Mouse (Mus musculus) MEL (cell line): ENCODE measurements around the gene Farp2. TPM values are rescaled to one million over a fixed set of nuclear protein-coding genes. Genes with fewer than 3 reads are reported as not detected.

Experiments
- DNase-seq: peaks from one replicate; pipeline ENCODE4 v3.0.0; 2011; ENCODE audit warnings: low read depth, low spot score
- H3K27ac ChIP-seq: 2 replicates; pipeline ENCODE4 v1.5.1; 2012; ENCODE audit warnings: low read depth, mild to moderate bottlenecking, control low read depth, low read length, moderate library complexity; ENCODE audit not compliant: control insufficient read depth
- H3K27me3 ChIP-seq, 2 experiments: fragments of 150-350 bp in 1 of 2; sonication (generic) in 1 of 2; 2 replicates each; pipeline ENCODE4 v1.6.1; 2012; ENCODE audit warnings: low read length in 2 of 2, mild to moderate bottlenecking in 2 of 2, improper control_type of control experiment in 1 of 2, moderate library complexity in 1 of 2; ENCODE audit not compliant: insufficient read depth in 2 of 2, control insufficient read depth in 1 of 2
- H3K36me3 ChIP-seq, 2 experiments: 2 replicates each; pipeline ENCODE4 v1.6.1; 2012 to 2014; ENCODE audit warnings: low read length in 2 of 2, improper control_type of control experiment in 1 of 2, inconsistent platforms in 1 of 2, mild to moderate bottlenecking in 1 of 2; ENCODE audit not compliant: insufficient read depth in 2 of 2, control insufficient read depth in 1 of 2
- H3K4me1 ChIP-seq, 2 experiments: fragments of 150-350 bp in 1 of 2; sonication (generic) in 1 of 2; 2 replicates each; pipeline ENCODE4 v1.6.1; 2012; ENCODE audit warnings: low read length in 2 of 2, improper control_type of control experiment in 1 of 2, mild to moderate bottlenecking in 1 of 2; ENCODE audit not compliant: insufficient read depth in 2 of 2, control insufficient read depth in 1 of 2
- H3K4me3 ChIP-seq, 2 experiments: fragments of 150-350 bp in 1 of 2; sonication (generic) in 1 of 2; 2 replicates each; pipeline ENCODE4 v1.5.1; 2012; ENCODE audit warnings: low read depth in 2 of 2, low read length in 2 of 2, mild to moderate bottlenecking in 2 of 2, moderate library complexity in 2 of 2, control low read depth in 1 of 2, improper control_type of control experiment in 1 of 2; ENCODE audit not compliant: control insufficient read depth in 1 of 2, insufficient read depth in 1 of 2
- H3K79me2 ChIP-seq: 2 replicates; pipeline ENCODE4 v1.6.1; 2012; ENCODE audit warnings: mild to moderate bottlenecking, low read length, moderate library complexity; ENCODE audit not compliant: control insufficient read depth, poor library complexity, insufficient read depth
- H3K9ac ChIP-seq: 2 replicates; pipeline ENCODE4 v1.6.1; 2012; ENCODE audit warnings: low read depth, mild to moderate bottlenecking, control low read depth, low read length, moderate library complexity; ENCODE audit not compliant: control insufficient read depth, poor library complexity, severe bottlenecking
- H3K9me3 ChIP-seq: fragments of 150-350 bp; sonication (generic); replicated peaks from 2 replicates; pipeline ENCODE4 v1.6.1; 2012; ENCODE audit warnings: mild to moderate bottlenecking, low read length, improper control_type of control experiment, moderate library complexity; ENCODE audit not compliant: insufficient read depth
- BHLHE40 ChIP-seq: IDR thresholded peaks from 2 replicates; pipeline ENCODE4 v1.6.1; 2012; ENCODE audit warnings: low read depth, mild to moderate bottlenecking, inconsistent platforms, low read length, improper control_type of control experiment, borderline replicate concordance
- CHD1 ChIP-seq: IDR thresholded peaks from 2 replicates; pipeline ENCODE4 v1.6.1; 2012; ENCODE audit warnings: low read depth, mild to moderate bottlenecking, inconsistent platforms, low read length, improper control_type of control experiment
- E2F4 ChIP-seq: IDR thresholded peaks from 2 replicates; pipeline ENCODE4 v1.6.1; 2011; ENCODE audit warnings: low read depth, low read length, improper control_type of control experiment, borderline replicate concordance
- ELF1 ChIP-seq: IDR thresholded peaks from 2 replicates; pipeline ENCODE4 v1.6.1; 2014; ENCODE audit warnings: low read depth, mild to moderate bottlenecking, inconsistent platforms, low read length, improper control_type of control experiment, moderate library complexity
- ETS1 ChIP-seq: IDR thresholded peaks from 2 replicates; pipeline ENCODE4 v1.6.1; 2012; ENCODE audit warnings: low read depth, mild to moderate bottlenecking, inconsistent platforms, low read length, improper control_type of control experiment, moderate library complexity
- GABPA ChIP-seq: IDR thresholded peaks from 2 replicates; pipeline ENCODE4 v1.6.1; 2012; ENCODE audit warnings: low read depth, mild to moderate bottlenecking, inconsistent platforms, low read length, improper control_type of control experiment, moderate library complexity
- GATA1 ChIP-seq: IDR thresholded peaks from 2 replicates; pipeline ENCODE4 v1.6.1; 2011; ENCODE audit warnings: low read depth, low read length, improper control_type of control experiment
- HCFC1 ChIP-seq: IDR thresholded peaks from 2 replicates; pipeline ENCODE4 v1.6.1; 2012; ENCODE audit warnings: low read depth, mild to moderate bottlenecking, inconsistent platforms, low read length, improper control_type of control experiment, moderate library complexity
- KAT2A ChIP-seq: conservative IDR thresholded peaks from 2 replicates; pipeline ENCODE4 v1.6.1; 2012; ENCODE audit warnings: low read depth, low read length, improper control_type of control experiment, inconsistent platforms
- MAX ChIP-seq: IDR thresholded peaks from 2 replicates; pipeline ENCODE4 v1.6.1; 2011; ENCODE audit warnings: low read length, improper control_type of control experiment
- MAZ ChIP-seq: IDR thresholded peaks from 2 replicates; pipeline ENCODE4 v1.6.1; 2012; ENCODE audit warnings: low read depth, mild to moderate bottlenecking, inconsistent platforms, low read length, improper control_type of control experiment
- MEF2A ChIP-seq: IDR thresholded peaks from 2 replicates; pipeline ENCODE4 v1.6.1; 2014; ENCODE audit warnings: low read depth, mild to moderate bottlenecking, inconsistent platforms, low read length, improper control_type of control experiment; ENCODE audit not compliant: poor library complexity, insufficient replicate concordance, severe bottlenecking; ENCODE audit errors: extremely low read depth
- MXI1 ChIP-seq: IDR thresholded peaks from 2 replicates; pipeline ENCODE4 v1.6.1; 2011; ENCODE audit warnings: mild to moderate bottlenecking, low read depth, low read length, improper control_type of control experiment
- MYC ChIP-seq: IDR thresholded peaks from 2 replicates; pipeline ENCODE4 v1.6.1; 2011; ENCODE audit warnings: low read depth, mild to moderate bottlenecking, low read length, improper control_type of control experiment, moderate library complexity
- NELFE ChIP-seq: IDR thresholded peaks from 2 replicates; pipeline ENCODE4 v1.6.1; 2011; ENCODE audit warnings: low read depth, low read length, improper control_type of control experiment
- POLR2A ChIP-seq, 2 experiments: IDR thresholded peaks; 2 replicates each; pipeline ENCODE4 v1.6.1; 2011 to 2012; ENCODE audit warnings: low read length in 2 of 2, mild to moderate bottlenecking in 2 of 2, control low read depth in 1 of 2, improper control_type of control experiment in 1 of 2, low read depth in 1 of 2, moderate library complexity in 1 of 2; ENCODE audit not compliant: control insufficient read depth in 1 of 2, insufficient read depth in 1 of 2, poor library complexity in 1 of 2
- POLR2AphosphoS2 ChIP-seq: IDR thresholded peaks from 2 replicates; pipeline ENCODE4 v1.6.1; 2011; ENCODE audit warnings: low read length, improper control_type of control experiment
- POLR2AphosphoS5 ChIP-seq: IDR thresholded peaks from 2 replicates; pipeline ENCODE4 v1.6.1; 2012; ENCODE audit warnings: low read depth, borderline replicate concordance, mild to moderate bottlenecking, inconsistent platforms, low read length, moderate library complexity, mixed read lengths
- RAD21 ChIP-seq: IDR thresholded peaks from 2 replicates; pipeline ENCODE4 v1.6.1; 2011; ENCODE audit warnings: mild to moderate bottlenecking, low read depth, low read length, improper control_type of control experiment
- RCOR1 ChIP-seq: IDR thresholded peaks from 2 replicates; pipeline ENCODE4 v1.6.1; 2012; ENCODE audit warnings: low read depth, mild to moderate bottlenecking, inconsistent platforms, low read length, improper control_type of control experiment
- SIN3A ChIP-seq: IDR thresholded peaks from 2 replicates; pipeline ENCODE4 v1.6.1; 2012; ENCODE audit warnings: low read length, improper control_type of control experiment, inconsistent platforms
- SMC3 ChIP-seq: IDR thresholded peaks from 2 replicates; pipeline ENCODE4 v1.6.1; 2011; ENCODE audit warnings: low read depth, low read length, improper control_type of control experiment
- TAL1 ChIP-seq: IDR thresholded peaks from 2 replicates; pipeline ENCODE4 v1.6.1; 2012; ENCODE audit warnings: mild to moderate bottlenecking, inconsistent platforms, low read length, moderate library complexity, mixed read lengths
- TCF12 ChIP-seq: IDR thresholded peaks from 2 replicates; pipeline ENCODE4 v1.6.1; 2014; ENCODE audit warnings: low read depth, mild to moderate bottlenecking, inconsistent platforms, low read length, improper control_type of control experiment, moderate library complexity
- UBTF ChIP-seq: IDR thresholded peaks from 2 replicates; pipeline ENCODE4 v1.6.1; 2012; ENCODE audit warnings: low read depth, mild to moderate bottlenecking, inconsistent platforms, low read length, improper control_type of control experiment, moderate library complexity, borderline replicate concordance; ENCODE audit not compliant: insufficient read depth
- USF1 ChIP-seq: IDR thresholded peaks from 2 replicates; pipeline ENCODE4 v1.6.1; 2014; ENCODE audit warnings: low read depth, mild to moderate bottlenecking, inconsistent platforms, low read length, improper control_type of control experiment, moderate library complexity
- ZC3H11A ChIP-seq: IDR thresholded peaks from 2 replicates; pipeline ENCODE4 v1.6.1; 2012; ENCODE audit warnings: low read depth, mild to moderate bottlenecking, inconsistent platforms, low read length, improper control_type of control experiment
- ZKSCAN1 ChIP-seq: IDR thresholded peaks from 2 replicates; pipeline ENCODE4 v1.6.1; 2012; ENCODE audit warnings: low read depth, mild to moderate bottlenecking, inconsistent platforms, low read length, improper control_type of control experiment, moderate library complexity
- ZNF384 ChIP-seq: IDR thresholded peaks from 2 replicates; pipeline ENCODE4 v1.6.1; 2012; ENCODE audit warnings: low read depth, mild to moderate bottlenecking, inconsistent platforms, low read length, improper control_type of control experiment
- polyA plus RNA-seq, 2 experiments: library from polyadenylated mRNA; stranded (reverse) in 1 of 2; unstranded in 1 of 2; fragments of >175 nt in 1 of 2; fragments of >200 nt in 1 of 2; gene quantifications; 2 replicates each; pipeline versions ENCODE4 v1.2.1 to v1.2.4; 2012; ENCODE audit warnings: low replicate concordance in 2 of 2, low read depth in 1 of 2; ENCODE audit not compliant: insufficient read length in 2 of 2, insufficient read depth in 1 of 2, missing spikeins in 1 of 2
- total RNA-seq: library from RNA; depleted of rRNA; stranded (reverse); fragments of 300-350 nt; gene quantifications from 2 replicates; pipeline ENCODE4 v1.2.3, GENCODE M21; 2012

Gene Farp2
- total and polyA plus RNA-seq, 3 experiments = 9.7 to 12.0 TPM; not detected in 1

DNA sequence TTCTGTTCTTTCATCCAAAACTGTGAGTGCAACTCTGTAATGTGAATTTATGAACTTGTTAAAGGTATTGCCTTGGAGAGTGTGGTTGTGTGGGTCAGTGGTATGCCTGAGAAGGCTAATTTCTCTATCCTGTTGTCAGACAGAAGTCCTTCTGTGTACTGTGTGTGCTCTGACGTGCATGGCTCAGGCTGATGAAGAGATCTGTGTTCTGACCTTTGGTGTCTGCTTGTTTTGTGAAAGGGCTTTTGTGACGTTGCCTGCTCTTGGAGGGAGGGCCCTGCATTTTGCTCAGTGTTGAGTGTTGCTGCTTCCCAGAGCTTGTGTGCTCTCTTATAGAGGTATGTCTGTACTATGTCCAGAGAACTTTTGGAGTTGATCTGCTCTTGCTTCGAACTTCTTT is 55.1 kb downstream of the Farp2 start:
- Histone ChIP-seq H3K27me3 (no peaks in the 10 kb centered on the region), H3K4me1 (peaks cover 13 to 34% of the 10 kb centered on the region in 2 experiments), H3K27ac (peak overlapping the region; percentile 49), H3K4me3 (no peak overlapping the region), H3K79me2 (no peaks in the 10 kb centered on the region), H3K9ac (no peak overlapping the region), H3K9me3 (no peaks in the 10 kb centered on the region), H3K36me3 (peaks cover 0 to 26% of the 10 kb centered on the region in 2 experiments; a peak in 2 of 4 replicates)
- TF ChIP-seq ZC3H11A (no peak), RAD21 (no peak), SMC3 (no peak), TCF12 (no peak), NELFE (no peak), MXI1 (no peak), TAL1 (no peak), E2F4 (no peak), BHLHE40 (no peak), MEF2A (no peak), MYC (no peak), CHD1 (no peak), KAT2A (no peak), POLR2AphosphoS2 (no peak), GABPA (no peak), POLR2AphosphoS5 (no peak)
- DNase-seq = no peak

DNA sequence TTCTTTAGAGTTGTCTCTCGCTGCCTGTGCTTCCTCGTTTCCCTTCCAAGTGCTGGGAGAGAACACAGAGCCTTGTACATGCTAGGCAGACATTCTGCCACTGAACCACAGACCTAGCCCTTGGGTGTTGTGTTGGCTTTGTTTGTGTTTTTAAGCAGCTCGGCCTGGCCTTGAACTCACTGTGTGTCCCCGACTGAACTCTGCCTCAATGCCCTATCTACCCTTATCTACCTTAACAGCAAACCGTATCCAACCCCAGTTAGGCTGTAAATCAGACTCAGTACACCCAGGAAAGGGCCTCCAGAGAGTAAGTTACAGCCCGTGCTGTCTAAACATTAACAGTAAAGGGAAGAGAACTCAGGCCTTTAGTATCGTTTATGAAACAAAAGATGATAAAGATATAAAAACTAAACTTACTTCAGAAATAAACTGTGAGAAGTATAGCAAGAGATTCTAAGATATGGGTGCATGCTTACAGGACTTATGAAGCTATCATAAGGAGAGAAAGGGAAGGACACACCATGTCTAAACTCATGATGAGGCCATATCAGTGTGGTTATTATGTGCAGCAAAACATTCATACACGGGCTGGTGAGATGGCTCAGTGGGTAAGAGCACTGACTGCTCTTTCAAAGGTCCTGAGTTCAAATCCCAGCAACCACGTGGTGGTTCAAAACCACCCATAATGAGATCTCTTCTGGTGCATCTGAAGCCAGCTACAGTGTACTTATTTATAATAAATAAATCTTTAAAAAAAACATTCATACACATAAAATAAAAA is 56.0 kb downstream of the Farp2 start:
- no peaks in the 10 kb centered on the region for H3K79me2 ChIP-seq
- no peaks in the 10 kb centered on the region for H3K9me3 ChIP-seq
- no peak overlapping the region for H3K9ac ChIP-seq
- no peaks in the 10 kb centered on the region for H3K27me3 ChIP-seq
- peak overlapping the region; percentile 49 for H3K27ac ChIP-seq
- H3K36me3 ChIP-seq = peaks cover 0 to 26% of the 10 kb centered on the region in 2 experiments; a peak in 2 of 4 replicates
- peaks cover 13 to 34% of the 10 kb centered on the region in 2 experiments for H3K4me1 ChIP-seq
- peak; percentile 87 for DNase-seq
- H3K4me3 ChIP-seq = peak overlapping the region in 1 of 2 experiments; percentile 8; a peak in 2 of 4 replicates
- TF ChIP-seq UBTF = no peak
- TF ChIP-seq HCFC1 = no peak
- TF ChIP-seq TCF12 = peak; percentile 93
- peak; percentile 93 for TF ChIP-seq GATA1
- TF ChIP-seq KAT2A = peak; percentile 44; the same call in 1 of the 2 replicates
- no peak for TF ChIP-seq SMC3
- peak; percentile 79; the same call in 1 of the 2 replicates for TF ChIP-seq ELF1
- no peak for TF ChIP-seq NELFE
- no peak for TF ChIP-seq BHLHE40
- peak; percentile 72 for TF ChIP-seq USF1
- no peak for TF ChIP-seq E2F4
- TF ChIP-seq ZKSCAN1 = no peak
- TF ChIP-seq RAD21 = no peak
- TF ChIP-seq MXI1 = peak; percentile 72
- TF ChIP-seq POLR2A (IDR thresholded peaks at IDR 0.05; ENCODE audit: control insufficient read depth in 1 of 2, insufficient read depth in 1 of 2, low read depth in 1 of 2, low read length in 2 of 2, poor library complexity in 1 of 2) = peak in 1 of 2 experiments; percentile 58; a peak in 2 of 4 replicates
- TF ChIP-seq MEF2A = no peak
- TF ChIP-seq MAZ = peak; percentile 80; the same call in 1 of the 2 replicates
- TF ChIP-seq GABPA = no peak
- TF ChIP-seq MAX = no peak; the same call in 1 of the 2 replicates
- TF ChIP-seq RCOR1 = peak; percentile 91
- TF ChIP-seq ZNF384 = no peak; the same call in 1 of the 2 replicates
- TF ChIP-seq CHD1 = 0 out of 2 replicates have a peak, but pooled peaks have one; percentile 57
- peak; percentile 84 for TF ChIP-seq SIN3A
- TF ChIP-seq ETS1 = peak; percentile 69
